Mouse (Mus musculus) neural tube, embryonic 12.5 days (tissue): ENCODE results near the gene Sept3. TPM values are rescaled to one million over a fixed set of nuclear protein-coding genes. Genes with fewer than 3 reads are reported as not detected.

Experiments
- ATAC-seq: fragments of 200-750 bp; cut with Nextera tagmentation; 2 replicates; pipeline ENCODE4 v1.8.0; 2017; ENCODE audit warnings: low read depth, mild to moderate bottlenecking, moderate TSS enrichment, moderate library complexity; ENCODE audit not compliant: low FRiP score
- H3K27ac ChIP-seq: fragments of 300-500 bp; sonication (generic); 2 replicates; pipeline ENCODE4 v1.5.1; 2016
- H3K27me3 ChIP-seq: fragments of 300-500 bp; sonication (generic); replicated peaks from 2 replicates; pipeline ENCODE4 v1.6.1; 2016; ENCODE audit warnings: mild to moderate bottlenecking
- H3K36me3 ChIP-seq: fragments of 300-500 bp; sonication (generic); 2 replicates; pipeline ENCODE4 v1.6.1; 2016; ENCODE audit warnings: mild to moderate bottlenecking
- H3K4me1 ChIP-seq: fragments of 300-500 bp; sonication (generic); 2 replicates; pipeline ENCODE4 v1.6.1; 2016
- H3K4me2 ChIP-seq: fragments of 300-500 bp; sonication (generic); replicated peaks from 2 replicates; pipeline ENCODE4 v1.6.1; 2016; ENCODE audit warnings: mild to moderate bottlenecking
- H3K4me3 ChIP-seq: fragments of 300-500 bp; sonication (generic); 2 replicates; pipeline ENCODE4 v1.5.1; 2016
- H3K9ac ChIP-seq: fragments of 300-500 bp; sonication (generic); 2 replicates; pipeline ENCODE4 v1.6.1; 2016; ENCODE audit warnings: mild to moderate bottlenecking
- H3K9me3 ChIP-seq: fragments of 300-500 bp; sonication (generic); 2 replicates; pipeline ENCODE4 v1.6.1; 2016; ENCODE audit warnings: mild to moderate bottlenecking
- WGBS: fragments of 180-500 bp; shearing (Covaris S2); methylation state at CpG from one replicate; pipeline ENCODE4 v1.1.7; 2016; 5-methylcytosine and 5-hydroxymethylcytosine counted together
- polyA plus RNA-seq: library from polyadenylated mRNA; unstranded; fragments of >200 nt; fragmentation: Nextera tagmentation; extraction: Ambion mirVana; gene quantifications from 2 replicates; pipeline ENCODE4 v1.2.1, GENCODE M21; 2016

The Sept3 gene
- polyA plus RNA-seq, 1 experiment from 2014 or later = 268 TPM

DNA sequence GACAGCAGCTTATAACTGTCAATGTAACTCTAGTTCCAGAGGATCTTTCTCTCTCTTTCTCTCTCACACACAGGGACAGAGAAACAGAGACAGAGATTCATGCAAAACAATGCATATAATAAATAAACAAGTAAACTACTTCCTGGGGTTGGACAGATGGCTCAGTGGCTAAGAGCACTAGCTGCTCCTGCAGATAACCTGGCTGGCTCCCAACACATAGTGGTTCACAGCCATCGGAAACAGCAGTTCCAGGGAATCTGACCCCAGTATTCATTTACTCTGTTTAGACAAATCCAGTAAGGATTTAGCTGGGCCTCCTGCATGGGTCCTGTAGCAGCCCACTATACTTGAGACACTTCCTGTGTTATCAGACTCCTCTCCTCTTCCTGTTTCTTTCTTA, 44.9 kb downstream of the Sept3 start:
- WGBS = 77% methylated on average over 1 of the region's 1 CpGs
- no peak overlapping the region for H3K27ac ChIP-seq
- H3K4me2 ChIP-seq = no peak overlapping the region
- no peak overlapping the region for H3K4me3 ChIP-seq
- H3K27me3 ChIP-seq = no peaks in the 10 kb centered on the region
- H3K4me1 ChIP-seq = no peaks in the 10 kb centered on the region
- H3K36me3 ChIP-seq = no peaks in the 10 kb centered on the region
- no peaks in the 10 kb centered on the region for H3K9me3 ChIP-seq
- no peak for ATAC-seq
- no peak overlapping the region for H3K9ac ChIP-seq

DNA sequence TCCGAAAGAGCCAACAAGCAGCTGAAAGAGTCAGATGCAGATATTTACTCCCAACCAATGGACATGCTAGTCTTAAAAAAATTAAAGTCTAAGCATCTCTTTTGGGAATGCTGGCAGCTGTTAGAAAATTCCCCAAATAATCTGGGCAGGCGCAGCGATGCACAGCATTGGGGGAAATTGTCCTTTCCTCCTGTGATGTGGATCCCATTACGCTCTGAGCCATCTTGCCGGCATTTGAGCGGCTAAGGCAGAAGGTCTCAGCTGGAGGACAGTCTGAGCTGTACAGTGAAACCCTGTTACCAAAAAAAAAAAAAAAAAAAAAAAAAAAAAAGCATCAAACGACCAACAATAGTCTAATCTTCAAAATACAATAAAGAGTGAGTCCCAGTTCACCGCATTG, 47.5 kb downstream of the Sept3 start:
- no peaks in the 10 kb centered on the region for H3K4me1 ChIP-seq
- no peaks in the 10 kb centered on the region for H3K9me3 ChIP-seq
- 80% methylated on average over 8 of the region's 8 CpGs for WGBS
- no peak overlapping the region for H3K4me3 ChIP-seq
- no peak overlapping the region for H3K9ac ChIP-seq
- H3K4me2 ChIP-seq = no peak overlapping the region
- no peaks in the 10 kb centered on the region for H3K36me3 ChIP-seq
- H3K27ac ChIP-seq = no peak overlapping the region
- ATAC-seq = no peak
- no peaks in the 10 kb centered on the region for H3K27me3 ChIP-seq

DNA sequence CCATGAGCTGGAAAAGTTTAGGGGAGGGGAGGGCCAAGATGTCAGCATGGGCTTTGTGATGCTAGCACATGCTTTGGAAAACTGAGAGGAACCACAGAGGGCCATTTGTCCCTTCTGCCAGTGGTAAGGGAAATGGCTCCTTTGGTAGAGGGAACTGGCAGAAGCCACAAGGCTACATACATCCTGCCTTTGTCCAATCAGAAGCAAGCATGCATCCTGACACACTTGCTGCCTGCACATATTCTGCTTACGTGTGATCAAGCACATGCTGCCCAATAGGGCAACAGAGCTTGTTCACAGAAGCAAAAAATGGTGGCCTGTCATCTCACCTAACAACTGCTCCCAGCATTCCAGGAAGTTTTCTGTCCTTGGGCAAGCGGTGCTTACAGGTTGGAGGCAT, 50.7 kb downstream of the Sept3 start:
- ATAC-seq = no peak
- H3K4me3 ChIP-seq = no peak overlapping the region
- no peak overlapping the region for H3K9ac ChIP-seq
- H3K9me3 ChIP-seq = no peaks in the 10 kb centered on the region
- H3K4me1 ChIP-seq = no peaks in the 10 kb centered on the region
- peaks cover 9% of the 10 kb centered on the region for H3K36me3 ChIP-seq
- 80% methylated on average over 2 of the region's 2 CpGs for WGBS
- no peak overlapping the region for H3K4me2 ChIP-seq
- H3K27me3 ChIP-seq = no peaks in the 10 kb centered on the region
- no peak overlapping the region for H3K27ac ChIP-seq

DNA sequence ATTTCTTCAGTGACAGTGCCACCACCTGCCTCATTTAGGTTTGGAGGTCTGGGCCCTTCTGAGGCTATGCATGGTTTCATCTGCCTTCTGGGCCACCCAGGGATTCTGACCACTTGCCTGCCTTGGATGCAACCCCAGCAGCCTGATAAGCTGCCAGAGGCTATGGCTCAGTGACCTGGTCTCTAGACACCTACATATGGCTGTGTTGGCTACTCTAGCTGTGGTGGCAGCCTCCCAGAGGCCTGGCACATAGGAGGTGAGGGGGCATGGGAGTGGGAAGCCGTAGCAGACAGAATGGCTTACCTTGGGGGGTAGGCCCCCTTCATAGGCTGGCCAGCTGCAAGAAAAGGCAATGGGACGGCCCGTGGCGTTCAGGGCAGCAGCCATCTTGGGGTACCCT, 60.5 kb downstream of the Sept3 start:
- no peak for ATAC-seq
- Histone ChIP-seq H3K4me1 (peaks cover 25% of the 10 kb centered on the region), H3K27ac (no peak overlapping the region), H3K9ac (no peak overlapping the region), H3K36me3 (peaks cover 26% of the 10 kb centered on the region), H3K27me3 (peaks cover 4% of the 10 kb centered on the region; the same call in 1 of the 2 replicates), H3K9me3 (no peaks in the 10 kb centered on the region), H3K4me2 (no peak overlapping the region), H3K4me3 (no peak overlapping the region)
- 93% methylated on average over 4 of the region's 4 CpGs for WGBS

DNA sequence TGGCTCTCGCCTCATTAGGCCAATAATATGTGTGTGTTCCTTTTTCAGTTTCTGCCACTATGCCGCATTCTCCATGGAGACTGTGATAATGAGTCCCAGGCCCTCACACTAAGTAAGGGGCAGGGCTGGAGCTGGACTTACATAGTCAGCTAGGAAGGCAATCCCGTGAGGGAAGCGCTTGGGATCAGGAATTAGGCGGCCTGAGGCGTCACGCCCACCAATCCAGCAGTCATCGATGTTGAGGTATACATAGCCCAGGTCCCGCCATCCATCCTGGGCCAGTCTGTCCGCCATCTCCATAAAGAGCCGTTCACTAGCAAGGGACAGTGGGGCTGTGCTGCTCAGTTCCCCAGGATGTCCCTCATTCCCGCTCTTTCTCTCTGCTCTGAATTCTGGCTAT, 61.9 kb downstream of the Sept3 start:
- H3K27ac ChIP-seq = no peak overlapping the region
- peaks cover 27% of the 10 kb centered on the region for H3K4me1 ChIP-seq
- no peaks in the 10 kb centered on the region for H3K9me3 ChIP-seq
- H3K36me3 ChIP-seq = peaks cover 22% of the 10 kb centered on the region
- H3K9ac ChIP-seq = peak overlapping the region; percentile 17; the same call in 1 of the 2 replicates
- H3K4me2 ChIP-seq = no peak overlapping the region; the same call in 1 of the 2 replicates
- no peak for ATAC-seq
- WGBS = 63% methylated on average over 12 of the region's 12 CpGs
- peaks cover 15% of the 10 kb centered on the region for H3K27me3 ChIP-seq
- no peak overlapping the region for H3K4me3 ChIP-seq

DNA sequence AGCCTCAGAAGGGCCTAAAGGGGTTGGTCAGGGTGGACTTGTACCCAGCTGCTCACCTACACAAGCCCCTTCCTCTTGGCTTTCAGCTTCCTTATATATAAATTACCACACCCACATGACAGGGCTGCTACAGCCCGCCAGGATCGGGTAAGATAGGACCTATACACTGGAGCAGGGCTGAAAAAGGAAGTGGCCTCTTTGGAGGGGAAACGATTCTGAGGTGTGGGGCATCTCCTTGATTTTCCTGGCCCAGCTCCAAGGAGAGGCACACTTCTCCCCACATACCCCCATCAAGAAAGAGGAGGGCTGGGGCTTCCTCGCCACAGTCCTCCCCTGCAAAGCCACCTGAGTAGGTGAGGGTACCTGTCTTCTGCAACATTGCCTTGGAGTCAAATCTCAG, 63.2 kb downstream of the Sept3 start:
- 61% methylated on average over 4 of the region's 4 CpGs for WGBS
- peak overlapping the region; percentile 55 for H3K9ac ChIP-seq
- peak overlapping the region; percentile 69 for H3K4me2 ChIP-seq
- peaks cover 15% of the 10 kb centered on the region for H3K27me3 ChIP-seq
- H3K27ac ChIP-seq = no peak overlapping the region
- H3K9me3 ChIP-seq = no peaks in the 10 kb centered on the region
- H3K36me3 ChIP-seq = peaks cover 22% of the 10 kb centered on the region
- H3K4me1 ChIP-seq = peaks cover 33% of the 10 kb centered on the region
- H3K4me3 ChIP-seq = peak overlapping the region; percentile 43
- ATAC-seq = 0 out of 2 replicates have a peak, but pooled peaks have one; percentile 1

DNA sequence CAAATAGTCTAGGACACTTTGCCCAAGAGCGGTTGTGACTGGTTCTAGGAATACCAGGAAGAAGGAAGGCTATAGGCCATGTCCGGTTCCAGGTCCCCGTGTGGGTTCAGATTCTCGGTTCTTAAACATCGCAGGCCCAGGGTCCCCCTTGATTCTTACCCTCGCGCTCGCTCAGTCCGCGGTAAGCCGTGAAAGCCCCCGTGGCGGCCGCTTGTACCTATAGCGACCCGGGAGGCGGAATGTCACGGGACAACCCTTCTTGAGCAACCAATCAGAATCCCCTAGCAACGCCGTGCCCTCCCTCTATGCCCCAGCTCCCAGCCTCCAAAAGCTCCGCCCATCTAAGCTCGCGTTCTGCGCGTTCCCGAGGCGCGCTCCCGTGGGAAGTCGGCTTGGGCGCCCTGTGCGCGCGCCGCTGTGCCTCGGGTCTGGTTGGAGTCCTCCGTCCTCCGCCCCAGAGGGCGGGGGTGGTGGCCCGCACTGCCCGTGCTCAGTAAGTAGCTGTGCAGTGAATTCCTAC, 64.0 kb downstream of the Sept3 start, which contains the start of the genes Naga, Pheta2 and Smdt1:
Naga (minus strand) TSS at position 333 of the 520 bp plus-strand sequence.
Pheta2 (plus strand) TSS at position 350 of the 520 bp plus-strand sequence.
Smdt1 (plus strand) TSS at position 367 of the 520 bp plus-strand sequence.
- H3K4me2 ChIP-seq = peak within 1 kb of the TSS; percentile 69
- H3K4me3 ChIP-seq = peak within 1 kb of the TSS; percentile 43
- peaks cover 15% of the 10 kb centered on the region for H3K27me3 ChIP-seq
- H3K27ac ChIP-seq = no peak within 1 kb of the TSS
- no peaks in the 10 kb centered on the region for H3K9me3 ChIP-seq
- H3K36me3 ChIP-seq = peaks cover 22% of the 10 kb centered on the region
- peak within 1 kb of the TSS; percentile 55 for H3K9ac ChIP-seq
- peak; percentile 90 for ATAC-seq
- WGBS = under 1% methylated on average over 41 of the region's 41 CpGs
- H3K4me1 ChIP-seq = peaks cover 33% of the 10 kb centered on the region

DNA sequence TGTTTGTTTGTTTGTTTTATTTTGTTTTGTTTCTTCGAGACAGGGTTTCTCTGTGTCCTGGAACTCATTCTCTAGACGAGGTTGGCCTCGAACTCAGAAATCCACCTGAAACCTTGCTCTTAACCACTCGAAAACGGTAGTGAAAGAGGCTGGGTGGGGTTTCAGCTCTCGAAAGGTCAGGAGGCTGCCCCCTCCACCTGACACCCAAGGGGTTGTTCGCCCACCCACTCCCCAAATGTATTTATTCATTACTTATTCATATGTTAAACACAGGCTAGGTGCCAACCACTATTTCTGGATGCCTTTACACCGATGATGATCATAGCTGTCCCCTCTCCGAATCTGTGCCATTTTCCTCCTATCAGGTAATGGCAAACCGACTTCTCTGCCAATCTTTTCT, 64.5 kb downstream of the Sept3 start:
- Histone ChIP-seq H3K4me3 (peak overlapping the region; percentile 43), H3K4me1 (peaks cover 33% of the 10 kb centered on the region), H3K27me3 (peaks cover 15% of the 10 kb centered on the region), H3K36me3 (peaks cover 22% of the 10 kb centered on the region), H3K4me2 (peak overlapping the region; percentile 69), H3K9me3 (no peaks in the 10 kb centered on the region), H3K9ac (peak overlapping the region; percentile 55; the same call in 1 of the 2 replicates), H3K27ac (no peak overlapping the region)
- ATAC-seq = no peak
- 60% methylated on average over 10 of the region's 10 CpGs for WGBS

DNA sequence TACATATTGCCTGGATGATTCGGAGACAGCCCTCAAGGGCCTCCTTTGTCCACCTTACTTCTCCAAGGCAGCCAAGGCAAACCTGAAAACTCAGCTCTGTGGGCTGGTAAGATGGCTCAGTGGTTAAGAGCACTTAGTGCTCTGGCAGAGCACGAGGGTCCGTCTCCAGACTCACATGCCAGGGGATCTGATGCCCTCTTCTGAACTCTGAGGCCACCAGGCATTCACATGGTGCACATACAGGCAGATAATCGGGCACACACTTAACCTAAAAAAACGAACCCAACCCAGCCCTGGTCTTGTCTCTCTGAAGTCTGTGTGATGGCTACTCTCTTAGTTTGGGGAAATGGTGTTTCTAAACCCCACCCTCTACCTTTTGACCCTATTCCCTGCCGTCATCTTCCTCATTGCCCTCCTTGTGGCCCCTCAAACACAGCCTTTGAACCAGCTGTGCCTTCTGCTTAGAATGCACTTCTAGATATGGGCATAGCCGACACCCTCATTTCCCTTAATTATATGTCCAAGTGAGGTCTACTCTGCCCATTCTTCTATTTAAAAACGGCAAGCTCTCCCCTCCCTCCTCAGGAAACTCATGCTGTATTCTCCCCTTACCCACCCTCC, 65.1 kb downstream of the Sept3 start:
- H3K9ac ChIP-seq = no peak overlapping the region
- H3K4me1 ChIP-seq = peaks cover 33% of the 10 kb centered on the region
- no peak for ATAC-seq
- H3K36me3 ChIP-seq = peaks cover 17% of the 10 kb centered on the region
- no peak overlapping the region for H3K4me2 ChIP-seq
- H3K27ac ChIP-seq = no peak overlapping the region
- no peaks in the 10 kb centered on the region for H3K9me3 ChIP-seq
- H3K27me3 ChIP-seq = peaks cover 15% of the 10 kb centered on the region
- WGBS = 79% methylated on average over 8 of the region's 8 CpGs
- no peak overlapping the region for H3K4me3 ChIP-seq

DNA sequence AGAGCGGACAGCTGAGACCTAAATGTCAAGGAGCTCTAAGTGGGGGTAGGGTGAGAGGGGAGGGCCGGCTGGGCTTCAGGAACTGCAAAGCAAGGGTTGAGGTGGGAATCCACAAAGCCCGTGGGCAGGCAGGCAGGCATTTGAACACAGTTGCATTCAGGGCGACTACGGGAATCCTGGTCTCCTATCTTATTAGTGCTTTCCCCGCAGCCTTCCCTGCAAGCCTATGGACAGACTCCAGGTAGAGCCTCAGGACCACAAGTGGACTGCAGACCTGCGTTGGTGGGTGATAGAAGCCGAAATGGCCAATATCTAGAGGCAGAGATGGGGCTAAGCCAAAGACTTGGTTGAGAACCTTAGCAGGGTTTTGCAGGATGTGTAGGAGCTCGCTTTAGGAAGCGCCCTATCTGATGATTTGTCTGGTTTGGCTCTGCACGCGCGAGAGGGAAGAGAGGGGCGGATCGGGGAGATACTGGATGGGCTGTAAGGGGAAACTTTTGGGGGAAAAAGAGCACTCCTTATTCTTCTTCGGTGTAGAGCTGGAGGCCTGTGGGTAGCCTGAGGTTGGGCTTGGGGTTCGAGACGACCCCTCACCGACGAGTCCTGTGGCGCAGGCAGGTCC, 65.8 kb downstream of the Sept3 start:
- peaks cover 33% of the 10 kb centered on the region for H3K4me1 ChIP-seq
- no peak overlapping the region for H3K27ac ChIP-seq
- H3K9ac ChIP-seq = peak overlapping the region; percentile 61
- no peak for ATAC-seq
- H3K4me2 ChIP-seq = peak overlapping the region; percentile 61
- H3K27me3 ChIP-seq = peaks cover 15% of the 10 kb centered on the region
- no peaks in the 10 kb centered on the region for H3K9me3 ChIP-seq
- H3K36me3 ChIP-seq = peaks cover 9% of the 10 kb centered on the region
- peak overlapping the region; percentile 32 for H3K4me3 ChIP-seq
- WGBS = 42% methylated on average over 21 of the region's 21 CpGs

DNA sequence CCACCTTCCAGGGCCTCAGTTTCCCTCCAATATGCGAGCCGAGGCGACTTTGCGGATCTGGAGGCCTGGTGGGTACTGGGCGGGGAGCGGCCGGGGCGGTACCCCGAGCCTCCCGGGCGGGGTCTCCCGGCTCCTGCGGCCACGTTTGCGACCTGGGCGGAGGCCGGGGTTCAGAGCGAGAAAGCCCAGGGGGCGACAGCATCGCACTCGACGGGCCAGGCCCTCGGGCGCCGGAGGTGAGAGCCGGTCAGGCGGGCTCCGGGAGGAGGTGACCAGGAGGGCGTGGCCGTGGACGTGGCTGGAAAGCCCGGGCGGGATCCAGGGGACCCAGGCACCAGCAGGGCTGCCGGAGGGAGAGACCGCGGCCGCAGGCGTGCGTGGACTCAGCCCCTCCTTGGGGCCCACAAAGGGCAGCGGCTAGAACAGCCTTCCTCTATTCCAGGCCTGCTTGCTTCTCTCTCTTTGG, 66.4 kb downstream of the Sept3 start:
- WGBS = 3% methylated on average over 40 of the region's 40 CpGs

More for the DNA sequence above, 66.4 kb downstream of the Sept3 start:
- H3K4me1 ChIP-seq = peaks cover 33% of the 10 kb centered on the region
- H3K27me3 ChIP-seq = peaks cover 15% of the 10 kb centered on the region
- H3K9ac ChIP-seq = peak overlapping the region; percentile 61
- peaks cover 4% of the 10 kb centered on the region; the same call in 1 of the 2 replicates for H3K36me3 ChIP-seq
- no peak overlapping the region for H3K27ac ChIP-seq
- H3K4me3 ChIP-seq = peak overlapping the region; percentile 32
- H3K9me3 ChIP-seq = no peaks in the 10 kb centered on the region
- ATAC-seq = no peak
- peak overlapping the region; percentile 61 for H3K4me2 ChIP-seq
